Mouse (Mus musculus) MEL (cell line): ENCODE measurements at regions not wholly inside any gene's neighbourhood (a gene's known extent, or its start where the extent isn't known, plus 50 kb on each side); places are given as distances from the start of the nearest gene placed in this dataset.

Source experiments
- CTCF ChIP-seq, 3 experiments: IDR thresholded peaks in 2 of 3; conservative IDR thresholded peaks in 1 of 3; 2 replicates each; pipeline ENCODE4 v1.5.1; 2011 to 2012; ENCODE audit warnings: low read length in 3 of 3, low read depth in 2 of 3, mild to moderate bottlenecking in 2 of 3, improper control_type of control experiment in 1 of 3, inconsistent platforms in 1 of 3, mixed read lengths in 1 of 3, moderate library complexity in 1 of 3; ENCODE audit not compliant: control insufficient read depth in 1 of 3, insufficient read depth in 1 of 3, poor library complexity in 1 of 3, severe bottlenecking in 1 of 3
- ETS1 ChIP-seq: IDR thresholded peaks from 2 replicates; pipeline ENCODE4 v1.6.1; 2012; ENCODE audit warnings: low read depth, mild to moderate bottlenecking, inconsistent platforms, low read length, improper control_type of control experiment, moderate library complexity
- GATA1 ChIP-seq: IDR thresholded peaks from 2 replicates; pipeline ENCODE4 v1.6.1; 2011; ENCODE audit warnings: low read depth, low read length, improper control_type of control experiment
- HCFC1 ChIP-seq: IDR thresholded peaks from 2 replicates; pipeline ENCODE4 v1.6.1; 2012; ENCODE audit warnings: low read depth, mild to moderate bottlenecking, inconsistent platforms, low read length, improper control_type of control experiment, moderate library complexity
- JUND ChIP-seq: IDR thresholded peaks from 2 replicates; pipeline ENCODE4 v1.6.1; 2011; ENCODE audit warnings: low read depth, mild to moderate bottlenecking, improper control_type of control experiment, low read length
- MAFK ChIP-seq: IDR thresholded peaks from 2 replicates; pipeline ENCODE4 v1.6.1; 2011; ENCODE audit warnings: low read depth, mild to moderate bottlenecking, low read length, improper control_type of control experiment, borderline replicate concordance
- POLR2A ChIP-seq, 2 experiments: IDR thresholded peaks; 2 replicates each; pipeline ENCODE4 v1.6.1; 2011 to 2012; ENCODE audit warnings: low read length in 2 of 2, mild to moderate bottlenecking in 2 of 2, control low read depth in 1 of 2, improper control_type of control experiment in 1 of 2, low read depth in 1 of 2, moderate library complexity in 1 of 2; ENCODE audit not compliant: control insufficient read depth in 1 of 2, insufficient read depth in 1 of 2, poor library complexity in 1 of 2
- TCF12 ChIP-seq: IDR thresholded peaks from 2 replicates; pipeline ENCODE4 v1.6.1; 2014; ENCODE audit warnings: low read depth, mild to moderate bottlenecking, inconsistent platforms, low read length, improper control_type of control experiment, moderate library complexity

DNA sequence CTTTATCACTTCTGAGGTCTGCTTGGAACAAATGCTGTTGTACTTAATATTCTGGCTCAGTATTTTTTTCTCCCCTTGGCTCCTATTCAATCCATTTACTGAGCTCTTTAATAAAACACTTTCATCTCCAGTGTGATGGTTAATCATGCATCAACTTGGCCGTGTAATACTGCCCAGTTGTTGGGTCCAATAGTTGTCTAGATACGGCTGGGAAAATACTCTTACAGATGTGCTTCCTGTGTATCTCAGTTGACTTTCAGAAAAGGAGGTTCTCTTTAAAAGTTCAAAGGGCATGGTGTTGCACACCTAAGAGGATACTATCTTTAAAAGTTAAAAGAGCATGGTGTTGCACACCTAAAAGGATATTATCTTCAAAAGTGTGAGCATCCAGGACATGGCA is 226.8 kb downstream of the Foxo1 start:
- TF ChIP-seq HCFC1 (no peak), ETS1 (no peak), CTCF (IDR thresholded peaks at IDR 0.05 in 2 of 3, conservative IDR thresholded peaks at IDR 0.05 in 1 of 3; ENCODE audit: control insufficient read depth in 1 of 3, insufficient read depth in 1 of 3, low read depth in 2 of 3, low read length in 3 of 3, poor library complexity in 1 of 3, severe bottlenecking in 1 of 3) (no peak), JUND (no peak), TCF12 (no peak), POLR2A (IDR thresholded peaks at IDR 0.05; ENCODE audit: control insufficient read depth in 1 of 2, insufficient read depth in 1 of 2, low read depth in 1 of 2, low read length in 2 of 2, poor library complexity in 1 of 2) (no peak), GATA1 (no peak), MAFK (no peak)
